Mouse (Mus musculus) hindbrain, postnatal 0 days (tissue): ENCODE data around the gene Colgalt2. TPM values are rescaled to one million over a fixed set of nuclear protein-coding genes. Genes with fewer than 3 reads are reported as not detected.
"Not testable (repeated sequence)": the region's sequence is repeated elsewhere in the genome, so short reads cannot be mapped to it uniquely, and the experiment has no call there.

ENCODE experiments used
- ATAC-seq: fragments of 200-750 bp; cut with Nextera tagmentation; 2 replicates; pipeline ENCODE4 v1.8.0; 2017; ENCODE audit warnings: mild to moderate bottlenecking, moderate TSS enrichment, moderate library complexity
- DNase-seq: peaks from one replicate; pipeline ENCODE4 v3.0.0-alpha.2; 2015; ENCODE audit warnings: low spot score
- H3K27ac ChIP-seq: fragments of 300-500 bp; sonication (generic); 2 replicates; pipeline ENCODE4 v1.5.1; 2014; ENCODE audit warnings: mild to moderate bottlenecking
- H3K27me3 ChIP-seq: fragments of 300-500 bp; sonication (generic); 2 replicates; pipeline ENCODE4 v1.6.1; 2014; ENCODE audit warnings: low read length, mixed read lengths; ENCODE audit not compliant: insufficient read depth
- H3K36me3 ChIP-seq: fragments of 300-500 bp; sonication (generic); 2 replicates; pipeline ENCODE4 v1.6.1; 2014; ENCODE audit warnings: low read length, mixed read lengths; ENCODE audit not compliant: insufficient read depth
- H3K4me1 ChIP-seq: fragments of 300-500 bp; sonication (generic); 2 replicates; pipeline ENCODE4 v1.6.1; 2014; ENCODE audit warnings: antibody characterized with exemption, low read length, mixed read lengths; ENCODE audit not compliant: insufficient read depth
- H3K4me2 ChIP-seq: fragments of 300-500 bp; sonication (generic); 2 replicates; pipeline ENCODE4 v1.6.1; 2014; ENCODE audit warnings: low read depth, mild to moderate bottlenecking, low read length, moderate library complexity, mixed read lengths
- H3K4me3 ChIP-seq: fragments of 300-500 bp; sonication (generic); 2 replicates; pipeline ENCODE4 v1.5.1; 2014; ENCODE audit warnings: low read length
- H3K9ac ChIP-seq: fragments of 300-500 bp; sonication (generic); replicated peaks from 2 replicates; pipeline ENCODE4 v1.6.1; 2014; ENCODE audit warnings: mild to moderate bottlenecking, low read length, moderate library complexity, mixed read lengths
- H3K9me3 ChIP-seq: fragments of 300-500 bp; sonication (generic); 2 replicates; pipeline ENCODE4 v1.6.1; 2016; ENCODE audit warnings: low read length, mixed read lengths
- CTCF ChIP-seq: IDR thresholded peaks from 2 replicates; pipeline ENCODE4 v1.5.1; 2016; ENCODE audit warnings: antibody characterized with exemption, control low read depth, low read depth
- WGBS: fragments of 180-500 bp; shearing (Covaris S2); extraction: QIAGEN DNeasy Blood & Tissue Kit; methylation state at CpG from one replicate; pipeline ENCODE4 v1.1.7; 2014; 5-methylcytosine and 5-hydroxymethylcytosine counted together
- polyA plus RNA-seq: library from polyadenylated mRNA; unstranded; fragments of >200 nt; fragmentation: Nextera tagmentation; extraction: Ambion mirVana; gene quantifications from 2 replicates; pipeline ENCODE4 v1.2.1, GENCODE M21; 2015
- total RNA-seq: library from RNA; depleted of rRNA; stranded (reverse); fragments of >200 nt; gene quantifications from 2 replicates; pipeline ENCODE4 v1.2.3, GENCODE M21; 2014; rRNA removed

Colgalt2 gene
- total RNA-seq (6.6 and 7.0 TPM in 2 replicates), polyA plus RNA-seq (3.4 and 3.7 TPM in 2 replicates)

- H3K9me3 ChIP-seq: no peaks in the 10 kb centered on the region
- no peaks in the 10 kb centered on the region for H3K27me3 ChIP-seq
- DNase-seq (peak; percentile 64), ATAC-seq (peak; percentile 85)
- H3K4me3 ChIP-seq: peak within 1 kb of the TSS; percentile 75
- under 1% methylated on average over 67 of the region's 70 CpGs for WGBS
- peak within 1 kb of the TSS; percentile 68 for H3K27ac ChIP-seq
- H3K4me2 ChIP-seq: peak within 1 kb of the TSS; percentile 91
- no peaks in the 10 kb centered on the region for H3K36me3 ChIP-seq
- H3K9ac ChIP-seq: peak within 1 kb of the TSS; percentile 67
- no peak for TF ChIP-seq CTCF
- H3K4me1 ChIP-seq: no peaks in the 10 kb centered on the region
These were observed at the start of gene Colgalt2 for GRCm38 (mm10) chr1:152399790-152400555. Colgalt2 (plus strand) TSS chr1:152399830.

GRCm38 (mm10) chr1:152356721-152357120, 42.9 kb upstream of the Colgalt2 start:
- no peak overlapping the region for H3K4me3 ChIP-seq
- H3K36me3 ChIP-seq: no peaks in the 10 kb centered on the region
- H3K4me1 ChIP-seq: no peaks in the 10 kb centered on the region
- no peaks in the 10 kb centered on the region for H3K27me3 ChIP-seq
- H3K4me2 ChIP-seq: no peak overlapping the region
- no peak overlapping the region for H3K9ac ChIP-seq
- H3K9me3 ChIP-seq: no peaks in the 10 kb centered on the region
- no peak; the same call in 1 of the 2 replicates for TF ChIP-seq CTCF
- no peak for DNase-seq
- H3K27ac ChIP-seq: no peak overlapping the region
- no peak for ATAC-seq
- WGBS: 64% methylated on average over 4 of the region's 4 CpGs

GRCm38 (mm10) chr1:152368311-152369088, 31.1 kb upstream of the Colgalt2 start:
- H3K9me3 ChIP-seq: no peaks in the 10 kb centered on the region
- no peak overlapping the region for H3K27ac ChIP-seq
- peak; percentile 5; the same call in 1 of the 2 replicates for ATAC-seq

GRCm38 (mm10) chr1:152369139-152369538, 30.5 kb upstream of the Colgalt2 start:
- WGBS: 24% methylated on average over 4 of the region's 4 CpGs
- no peak overlapping the region for H3K9ac ChIP-seq
- no peak overlapping the region for H3K4me3 ChIP-seq
- 0 out of 2 replicates have a peak, but pooled peaks cover 7% of the 10 kb centered on the region for H3K36me3 ChIP-seq
- H3K27me3 ChIP-seq: no peaks in the 10 kb centered on the region
- peak; percentile 95 for TF ChIP-seq CTCF
- no peak overlapping the region for H3K4me2 ChIP-seq
- H3K9me3 ChIP-seq: no peaks in the 10 kb centered on the region
- DNase-seq: peak; percentile 90
- no peaks in the 10 kb centered on the region for H3K4me1 ChIP-seq
- H3K27ac ChIP-seq: no peak overlapping the region
- peak; percentile 78 for ATAC-seq

More at GRCm38 (mm10) chr1:152368311-152369088, 31.1 kb upstream of the Colgalt2 start:
- Histone ChIP-seq H3K4me1 (no peaks in the 10 kb centered on the region), H3K4me3 (no peak overlapping the region), H3K4me2 (no peak overlapping the region), H3K27me3 (no peaks in the 10 kb centered on the region), H3K9ac (no peak overlapping the region), H3K36me3 (0 out of 2 replicates have a peak, but pooled peaks cover 7% of the 10 kb centered on the region)
- 48% methylated on average over 13 of the region's 13 CpGs for WGBS
- DNase-seq: peak; percentile 4
- no peak for TF ChIP-seq CTCF

GRCm38 (mm10) chr1:152378311-152378710, 21.3 kb upstream of the Colgalt2 start:
- 93% methylated on average over 5 of the region's 5 CpGs for WGBS
- Histone ChIP-seq H3K9ac (no peak overlapping the region), H3K4me3 (no peak overlapping the region), H3K4me1 (no peaks in the 10 kb centered on the region), H3K36me3 (no peaks in the 10 kb centered on the region; the same call in 1 of the 2 replicates), H3K4me2 (no peak overlapping the region), H3K27me3 (no peaks in the 10 kb centered on the region), H3K9me3 (no peaks in the 10 kb centered on the region), H3K27ac (no peak overlapping the region)
- no peak for TF ChIP-seq CTCF
- no peak for DNase-seq
- ATAC-seq: no peak

GRCm38 (mm10) chr1:152384589-152384988, 15.0 kb upstream of the Colgalt2 start:
- Histone ChIP-seq H3K4me1 (no peaks in the 10 kb centered on the region), H3K4me2 (no peak overlapping the region), H3K36me3 (no peaks in the 10 kb centered on the region), H3K4me3 (no peak overlapping the region), H3K27me3 (no peaks in the 10 kb centered on the region), H3K9me3 (no peaks in the 10 kb centered on the region), H3K9ac (no peak overlapping the region), H3K27ac (no peak overlapping the region)
- DNase-seq (no peak), ATAC-seq (no peak)
- TF ChIP-seq CTCF: no peak
- WGBS: 95% methylated on average over 1 of the region's 1 CpGs

GRCm38 (mm10) chr1:152385693-152386092, 13.9 kb upstream of the Colgalt2 start:
- WGBS: 24% methylated on average over 2 of the region's 4 CpGs
- not testable (repeated sequence) for H3K27ac ChIP-seq, ATAC-seq, H3K36me3 ChIP-seq, H3K9me3 ChIP-seq, H3K27me3 ChIP-seq, H3K4me1 ChIP-seq, DNase-seq
- H3K4me3 ChIP-seq: peak overlapping the region; percentile 86
- peak overlapping the region; percentile 73 for H3K9ac ChIP-seq
- H3K4me2 ChIP-seq: peak overlapping the region; percentile 58
